ENCODE assay signal across 7 mouse cellular contexts in genomic region chr6:124903580-124904151, GRCm38 (mm10). TPM values are rescaled to one million over a fixed set of nuclear protein-coding genes. Genes with fewer than 3 reads are reported as not detected.
DNase-seq lines count a peak whose midpoint lies in the region; ATAC-seq lines count a peak whose summit lies in the region.

No protein-coding gene starts in this region.

- H3K9ac ChIP-seq in intestine, embryonic 15.5 days = peak overlapping the region; percentile 64

- intact Hi-C loops in left cerebral cortex, postnatal 25 days (cut with DNase I) = loop anchor here (1.0 kb wide), 3 partner anchors 15 to 40 kb away; partner anchors contain the start of gene Gpr162

- peak overlapping the region; percentile 95 for H3K27ac ChIP-seq in intestine, embryonic 15.5 days
- H3K27ac ChIP-seq in midbrain, embryonic 10.5 days (replicated peaks) = peak overlapping the region; percentile 98

- DNase-seq in adrenal gland, adult (ENCODE audit: inconsistent age in 2 of 2, low spot score in 1 of 2) = peak; percentile 95 to 99
- DNase-seq in embryo, embryonic 10.5 days (ENCODE audit: low spot score) = peak; percentile 97
- peak; percentile 91 for DNase-seq in gastrocnemius, postnatal 25 days
- peak; percentile 89 to 94 for DNase-seq in left cerebral cortex, postnatal 25 days (ENCODE audit: low spot score in 2 of 2)
- DNase-seq in midbrain, embryonic 10.5 days (ENCODE audit: low spot score) = peak; percentile 96
- peak; percentile 86 for DNase-seq in right cerebral cortex, postnatal 4 days

- ATAC-seq in intestine, embryonic 15.5 days = peak; percentile 83

- H3K27me3 ChIP-seq in intestine, embryonic 15.5 days (replicated peaks) = no peaks in the 10 kb centered on the region
- peaks cover 12% of the 10 kb centered on the region for H3K27me3 ChIP-seq in midbrain, embryonic 10.5 days (ENCODE audit: low read depth, poor library complexity, severe bottlenecking)

- no peaks in the 10 kb centered on the region for H3K9me3 ChIP-seq in intestine, embryonic 15.5 days
- H3K9me3 ChIP-seq in midbrain, embryonic 10.5 days (replicated peaks) = no peaks in the 10 kb centered on the region

- H3K36me3 ChIP-seq in intestine, embryonic 15.5 days = no peaks in the 10 kb centered on the region
- H3K36me3 ChIP-seq in midbrain, embryonic 10.5 days = no peaks in the 10 kb centered on the region

- H3K4me3 ChIP-seq in intestine, embryonic 15.5 days (replicated peaks) = peak overlapping the region; percentile 53
- H3K4me3 ChIP-seq in midbrain, embryonic 10.5 days = peak overlapping the region; percentile 63

- peaks cover 10% of the 10 kb centered on the region for H3K4me1 ChIP-seq in intestine, embryonic 15.5 days (replicated peaks)
- H3K4me1 ChIP-seq in midbrain, embryonic 10.5 days = peaks cover 38% of the 10 kb centered on the region

- 1% methylated on average over 23 of the region's 23 CpGs for WGBS in intestine, embryonic 15.5 days
- under 1% methylated on average over 23 of the region's 23 CpGs for WGBS in midbrain, embryonic 10.5 days

- peak overlapping the region; percentile 93 for H3K4me2 ChIP-seq in intestine, embryonic 15.5 days (replicated peaks)

RNA-seq across cellular contexts. Expression of gene Lag3, which starts 7.8 kb away (rescaled TPM):
- under 1 TPM in 1 of 2 experiments, not detected in 1; 0.51 TPM for total RNA-seq in gastrocnemius, postnatal 25 days (2021)
- 2.2 and 2.9 TPM in 2 replicates for polyA plus RNA-seq in intestine, embryonic 15.5 days (2015; fragmentation: Nextera tagmentation; extraction: Ambion mirVana)
- 1 to 10 TPM; 2.9 to 3.6 TPM for total RNA-seq in left cerebral cortex, postnatal 25 days (2021)
- polyA plus RNA-seq in midbrain, embryonic 10.5 days (2016; fragmentation: Nextera tagmentation; extraction: Ambion mirVana) = 1.0 and 1.5 TPM in 2 replicates

RNA-seq across cellular contexts. Expression of gene Cd4, which starts 15.6 kb away (rescaled TPM):
- 1 to 10 TPM in 1 of 2 experiments, not detected in 1; 1.2 TPM for total RNA-seq in gastrocnemius, postnatal 25 days (2021)
- 0.40 and 0.48 TPM in 2 replicates for polyA plus RNA-seq in intestine, embryonic 15.5 days (2015; fragmentation: Nextera tagmentation; extraction: Ambion mirVana)
- 1 to 10 TPM; 2.8 to 8.7 TPM for total RNA-seq in left cerebral cortex, postnatal 25 days (2021)
- polyA plus RNA-seq in midbrain, embryonic 10.5 days (2016; fragmentation: Nextera tagmentation; extraction: Ambion mirVana) = 0.05 TPM in 1 of 2 replicates, not detected in the other

RNA-seq across cellular contexts. Expression of gene Ptms, which starts 16.2 kb away (rescaled TPM):
- total RNA-seq in gastrocnemius, postnatal 25 days (2021) = 100 to 1,000 TPM; 126 to 152 TPM
- polyA plus RNA-seq in intestine, embryonic 15.5 days (2015; fragmentation: Nextera tagmentation; extraction: Ambion mirVana) = 241 and 282 TPM in 2 replicates
- total RNA-seq in left cerebral cortex, postnatal 25 days (2021) = 1,000 to 10,000 TPM in 1 of 2 experiments, 100 to 1,000 TPM in 1; 954 to 1,041 TPM
- polyA plus RNA-seq in midbrain, embryonic 10.5 days (2016; fragmentation: Nextera tagmentation; extraction: Ambion mirVana) = 261 and 296 TPM in 2 replicates

RNA-seq across cellular contexts. Expression of gene Mlf2, which starts 27.5 kb away (rescaled TPM):
- total RNA-seq in gastrocnemius, postnatal 25 days (2021) = 100 to 1,000 TPM; 207 to 210 TPM
- 336 and 340 TPM in 2 replicates for polyA plus RNA-seq in intestine, embryonic 15.5 days (2015; fragmentation: Nextera tagmentation; extraction: Ambion mirVana)
- total RNA-seq in left cerebral cortex, postnatal 25 days (2021) = 100 to 1,000 TPM; 648 to 675 TPM
- 428 and 435 TPM in 2 replicates for polyA plus RNA-seq in midbrain, embryonic 10.5 days (2016; fragmentation: Nextera tagmentation; extraction: Ambion mirVana)

RNA-seq across cellular contexts. Expression of gene Gpr162, which starts 39.9 kb away (rescaled TPM):
- under 1 TPM; 0.23 to 0.32 TPM for total RNA-seq in gastrocnemius, postnatal 25 days (2021)
- polyA plus RNA-seq in intestine, embryonic 15.5 days (2015; fragmentation: Nextera tagmentation; extraction: Ambion mirVana) = 0.99 and 1.1 TPM in 2 replicates
- total RNA-seq in left cerebral cortex, postnatal 25 days (2021) = 100 to 1,000 TPM; 207 to 229 TPM
- polyA plus RNA-seq in midbrain, embryonic 10.5 days (2016; fragmentation: Nextera tagmentation; extraction: Ambion mirVana) = 2.8 and 3.6 TPM in 2 replicates

Comparison
In these comparisons a context has a peak if more than half of its experiments do, and no peak if none do; other contexts are left out.
1. Peak in every context shown above with its lines: DNase-seq, ATAC-seq, H3K4me3 ChIP-seq and H3K27ac ChIP-seq.
2. RNA of gene Ptms, which starts 16.2 kb away (total RNA-seq): 954 to 1,041 TPM in left cerebral cortex, postnatal 25 days; 126 to 152 TPM in gastrocnemius, postnatal 25 days; every median in the first group is over 4 times any median in the second.